Mouse (Mus musculus) CH12.LX (cell line): ENCODE results near the gene Iqub. TPM values are rescaled to one million over a fixed set of nuclear protein-coding genes. Genes with fewer than 3 reads are reported as not detected.
A peak's percentile ranks its signal among the peaks of the same experiment; 100 is the strongest.

ENCODE experiments used
- DNase-seq: peaks from one replicate; pipeline ENCODE4 v3.0.0-alpha.2; 2013; ENCODE audit errors: extremely low read depth
- H3K27ac ChIP-seq: 2 replicates; pipeline ENCODE4 v1.5.1; 2012; ENCODE audit warnings: low read depth, mild to moderate bottlenecking, control low read depth, moderate library complexity; ENCODE audit not compliant: insufficient read depth
- H3K27me3 ChIP-seq: replicated peaks from 2 replicates; pipeline ENCODE3; 2012; ENCODE audit warnings: inconsistent platforms
- H3K36me3 ChIP-seq, 2 experiments: replicated peaks in 1 of 2; 2 replicates each; pipeline versions ENCODE3 to v1.6.1; 2012; ENCODE audit warnings: inconsistent platforms in 1 of 2, low read length in 1 of 2, mild to moderate bottlenecking in 1 of 2, mixed read lengths in 1 of 2, moderate library complexity in 1 of 2; ENCODE audit not compliant: control insufficient read depth in 1 of 2, insufficient read depth in 1 of 2
- H3K4me1 ChIP-seq, 2 experiments: 2 replicates each; pipeline ENCODE4 v1.6.1; 2012; ENCODE audit warnings: inconsistent platforms in 1 of 2, moderate library complexity in 1 of 2; ENCODE audit not compliant: insufficient read depth in 2 of 2, control insufficient read depth in 1 of 2
- H3K4me2 ChIP-seq: 2 replicates; pipeline ENCODE4 v1.6.1; 2012; ENCODE audit warnings: low read depth, mild to moderate bottlenecking, control low read depth; ENCODE audit not compliant: poor library complexity, insufficient read depth, severe bottlenecking
- H3K4me3 ChIP-seq, 3 experiments: fragments of 150-350 bp in 1 of 3; sonication (generic) in 1 of 3; replicated peaks in 1 of 3; 2 replicates each; pipeline versions ENCODE3 to v1.5.1; 2011 to 2012; ENCODE audit warnings: low read depth in 2 of 3, low read length in 2 of 3, mild to moderate bottlenecking in 2 of 3, moderate library complexity in 2 of 3, control low read depth in 1 of 3, improper control_type of control experiment in 1 of 3, inconsistent platforms in 1 of 3, mixed read lengths in 1 of 3; ENCODE audit not compliant: poor library complexity in 1 of 3
- H3K79me2 ChIP-seq: replicated peaks from 2 replicates; pipeline ENCODE4 v1.6.1; 2012; ENCODE audit warnings: mild to moderate bottlenecking, moderate library complexity; ENCODE audit not compliant: control insufficient read depth, poor library complexity, insufficient read depth, severe bottlenecking; ENCODE audit errors: extremely low read depth
- H3K9ac ChIP-seq: 2 replicates; pipeline ENCODE4 v1.6.1; 2012; ENCODE audit warnings: low read depth, mild to moderate bottlenecking, control low read depth, moderate library complexity; ENCODE audit not compliant: insufficient read depth
- H3K9me3 ChIP-seq: replicated peaks from 2 replicates; pipeline ENCODE3; 2012; ENCODE audit warnings: low read length, inconsistent platforms, mixed read lengths
- BHLHE40 ChIP-seq: IDR thresholded peaks from 2 replicates; pipeline ENCODE4 v1.6.1; 2011; ENCODE audit warnings: mild to moderate bottlenecking, low read depth, low read length, improper control_type of control experiment
- CHD1 ChIP-seq: IDR thresholded peaks from 2 replicates; pipeline ENCODE4 v1.6.1; 2012; ENCODE audit warnings: low read depth, low read length, improper control_type of control experiment, inconsistent platforms
- ELF1 ChIP-seq: IDR thresholded peaks from 2 replicates; pipeline ENCODE4 v1.6.1; 2014; ENCODE audit warnings: low read depth, mild to moderate bottlenecking, inconsistent platforms, low read length, improper control_type of control experiment
- EP300 ChIP-seq: IDR thresholded peaks from 2 replicates; pipeline ENCODE4 v1.6.1; 2011; ENCODE audit warnings: low read length, improper control_type of control experiment
- ETS1 ChIP-seq: conservative IDR thresholded peaks from 2 replicates; pipeline ENCODE4 v1.6.1; 2012; ENCODE audit warnings: low read depth, mild to moderate bottlenecking, inconsistent platforms, low read length, improper control_type of control experiment, moderate library complexity
- GABPA ChIP-seq: IDR thresholded peaks from 2 replicates; pipeline ENCODE4 v1.6.1; 2012; ENCODE audit warnings: low read depth, low read length, improper control_type of control experiment, inconsistent platforms; ENCODE audit not compliant: insufficient replicate concordance
- HCFC1 ChIP-seq: IDR thresholded peaks from 2 replicates; pipeline ENCODE4 v1.6.1; 2012; ENCODE audit warnings: low read depth, mild to moderate bottlenecking, inconsistent platforms, low read length, improper control_type of control experiment
- IRF4 ChIP-seq: IDR thresholded peaks from 2 replicates; pipeline ENCODE4 v1.6.1; 2014; ENCODE audit warnings: low read depth, mild to moderate bottlenecking, inconsistent platforms, low read length, improper control_type of control experiment
- KAT2A ChIP-seq: IDR thresholded peaks from 2 replicates; pipeline ENCODE4 v1.6.1; 2012; ENCODE audit warnings: low read length, improper control_type of control experiment, inconsistent platforms; ENCODE audit not compliant: insufficient replicate concordance
- MAZ ChIP-seq: IDR thresholded peaks from 2 replicates; pipeline ENCODE4 v1.6.1; 2012; ENCODE audit warnings: low read depth, mild to moderate bottlenecking, inconsistent platforms, low read length, improper control_type of control experiment, moderate library complexity
- MEF2A ChIP-seq: IDR thresholded peaks from 2 replicates; pipeline ENCODE4 v1.6.1; 2014; ENCODE audit warnings: low read depth, mild to moderate bottlenecking, inconsistent platforms, low read length, improper control_type of control experiment, borderline replicate concordance
- MXI1 ChIP-seq: IDR thresholded peaks from 2 replicates; pipeline ENCODE4 v1.6.1; 2011; ENCODE audit warnings: mild to moderate bottlenecking, low read depth, low read length, improper control_type of control experiment
- MYC ChIP-seq: IDR thresholded peaks from 2 replicates; pipeline ENCODE4 v1.6.1; 2011; ENCODE audit warnings: low read depth, mild to moderate bottlenecking, improper control_type of control experiment, low read length
- NRF1 ChIP-seq: IDR thresholded peaks from 2 replicates; pipeline ENCODE4 v1.6.1; 2014; ENCODE audit warnings: low read depth, mild to moderate bottlenecking, inconsistent platforms, low read length, improper control_type of control experiment, moderate library complexity
- PAX5 ChIP-seq: IDR thresholded peaks from 2 replicates; pipeline ENCODE4 v1.6.1; 2012; ENCODE audit warnings: low read length, inconsistent platforms, mixed read lengths
- POLR2A ChIP-seq: IDR thresholded peaks from 2 replicates; pipeline ENCODE4 v1.6.1; 2011; ENCODE audit warnings: low read depth, mild to moderate bottlenecking, improper control_type of control experiment, low read length
- POLR2AphosphoS2 ChIP-seq: IDR thresholded peaks from 2 replicates; pipeline ENCODE4 v1.6.1; 2011; ENCODE audit warnings: low read depth, low read length, improper control_type of control experiment
- RAD21 ChIP-seq: IDR thresholded peaks from 2 replicates; pipeline ENCODE4 v1.6.1; 2011; ENCODE audit warnings: low read depth, mild to moderate bottlenecking, low read length, improper control_type of control experiment, moderate library complexity
- RCOR1 ChIP-seq: conservative IDR thresholded peaks from 2 replicates; pipeline ENCODE4 v1.6.1; 2012; ENCODE audit warnings: low read depth, mild to moderate bottlenecking, inconsistent platforms, low read length, improper control_type of control experiment
- SIN3A ChIP-seq: IDR thresholded peaks from 2 replicates; pipeline ENCODE4 v1.6.1; 2012; ENCODE audit warnings: low read length, improper control_type of control experiment, inconsistent platforms
- SMC3 ChIP-seq: IDR thresholded peaks from 2 replicates; pipeline ENCODE4 v1.6.1; 2011; ENCODE audit warnings: low read depth, low read length, improper control_type of control experiment
- TBP ChIP-seq: conservative IDR thresholded peaks from 2 replicates; pipeline ENCODE4 v1.6.1; 2011; ENCODE audit warnings: low read depth, low read length, improper control_type of control experiment
- ZKSCAN1 ChIP-seq: IDR thresholded peaks from 2 replicates; pipeline ENCODE4 v1.6.1; 2012; ENCODE audit warnings: low read depth, inconsistent platforms, low read length, improper control_type of control experiment, borderline replicate concordance
- ZNF384 ChIP-seq: IDR thresholded peaks from 2 replicates; pipeline ENCODE4 v1.6.1; 2012; ENCODE audit warnings: low read depth, low read length, improper control_type of control experiment, inconsistent platforms
- dilution Hi-C: fragments of 300-500 bp; cut with MboI; formaldehyde crosslinking; loops from 2 replicates; pipeline ENCODE4 v1.14.3; 2020; ENCODE audit warnings: low sequenced_read_pairs; ENCODE audit not compliant: extremely low pct_unique_long_range_greater_than_20kb, extremely low pct_ligation_motif_present
- in situ Hi-C: fragments of 300-500 bp; cut with MboI; formaldehyde crosslinking; loops from 3 replicates; pipeline ENCODE4 v1.14.3; 2019; ENCODE audit warnings: low sequenced_read_pairs, low pct_ligation_motif_present, low pct_unique_long_range_greater_than_20kb, mixed read lengths
- polyA plus RNA-seq: library from polyadenylated mRNA; unstranded; fragments of >175 nt; gene quantifications from 2 replicates; pipeline ENCODE4 v1.2.1, GENCODE M21; 2012; ENCODE audit warnings: low read depth; ENCODE audit not compliant: insufficient read length
- total RNA-seq, 2 experiments: library from RNA; depleted of rRNA; stranded (reverse); fragments of 300-350 nt in 1 of 2; fragments of >200 nt in 1 of 2; gene quantifications; 2 replicates each; pipeline ENCODE4 v1.2.3; 2012 to 2014

Gene Iqub
- total and polyA plus RNA-seq, 3 experiments = not detected

GRCm38 (mm10) chr6:24525705-24526104 lies 10.8 kb upstream of the Iqub start:
- H3K27me3 ChIP-seq = no peaks in the 10 kb centered on the region
- TF ChIP-seq KAT2A (no peak), TBP (no peak), MYC (no peak), MEF2A (peak; percentile 80), HCFC1 (no peak), EP300 (no peak), PAX5 (no peak), ETS1 (peak; percentile 47; the same call in 1 of the 2 replicates), SIN3A (no peak), MXI1 (no peak), IRF4 (no peak), RAD21 (no peak), GABPA (no peak), POLR2A (no peak), ELF1 (no peak), MAZ (no peak), RCOR1 (no peak), ZKSCAN1 (no peak), SMC3 (no peak), NRF1 (no peak), ZNF384 (no peak), CHD1 (no peak), BHLHE40 (0 out of 2 replicates have a peak, but pooled peaks have one; percentile 21), POLR2AphosphoS2 (no peak)
- TF ChIP-seq, all 38 proteins: peak for 3
- peak overlapping the region; percentile 35 to 94 (median 79) for H3K4me3 ChIP-seq
- no peaks in the 10 kb centered on the region for H3K9me3 ChIP-seq
- peaks cover 23 to 42% of the 10 kb centered on the region in 2 experiments for H3K36me3 ChIP-seq
- dilution Hi-C loops (no loop called here), in situ Hi-C loops (loop anchor here (10.0 kb wide), 2 partner anchors 99 to 189 kb away; no protein-coding TSS in a partner anchor)
- peaks cover 7 to 42% of the 10 kb centered on the region in 2 experiments for H3K4me1 ChIP-seq
- no peak for DNase-seq
- no peak overlapping the region; the same call in 1 of the 2 replicates for H3K27ac ChIP-seq
- peak overlapping the region; percentile 86 for H3K4me2 ChIP-seq
- H3K79me2 ChIP-seq = peaks cover 21% of the 10 kb centered on the region
- no peak overlapping the region for H3K9ac ChIP-seq
